Mouse (Mus musculus): ENCODE data around the gene Gpx5.
A peak's percentile ranks its signal among the peaks of the same experiment; 100 is the strongest.

Gene Gpx5

DNA sequence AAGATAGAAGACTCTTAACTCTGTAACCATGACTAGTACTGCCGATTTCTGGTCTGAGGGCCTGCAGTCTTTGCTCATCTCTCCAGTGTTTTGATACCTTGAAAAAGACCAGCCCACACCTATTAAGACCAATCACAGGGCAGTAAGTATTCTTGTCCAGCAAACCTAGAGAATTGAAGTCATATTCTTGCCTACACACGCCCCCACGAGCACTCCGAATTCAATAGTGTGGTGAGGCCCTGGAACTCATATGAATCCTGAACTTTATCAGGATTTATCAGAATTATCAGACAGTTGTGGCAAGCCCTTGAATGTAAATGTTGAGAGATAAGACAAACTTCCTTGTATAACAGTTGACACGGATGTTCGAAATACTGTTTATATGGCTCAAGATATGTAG lies at the start of gene Gpx5:
Gpx5 (minus strand) TSS at position 101 of the 400 bp plus-strand sequence.
- DNase-seq (ENCODE audit: low read depth), result no peak

DNA sequence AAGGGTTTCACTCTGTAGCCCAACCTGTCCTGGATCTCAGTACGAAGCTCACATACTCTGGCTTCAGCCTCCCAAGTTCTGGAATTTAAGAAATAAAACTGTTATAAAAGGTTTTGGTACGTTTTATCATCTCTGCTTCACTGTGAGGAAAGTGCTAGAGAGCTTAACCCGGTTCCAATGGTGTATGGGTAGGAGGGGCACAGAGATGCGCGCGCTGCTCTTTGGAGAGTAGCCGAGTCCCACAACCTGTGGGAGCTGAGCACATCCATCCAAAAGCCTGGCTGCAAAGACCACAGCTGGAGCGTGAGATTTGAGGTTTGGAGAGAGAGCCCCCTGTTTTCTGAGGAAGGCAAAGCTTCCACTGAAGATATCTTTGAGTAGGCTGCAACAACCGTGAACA lies 34.9 kb upstream of the Gpx5 start:
- no peak for DNase-seq (ENCODE audit: low read depth)

DNA sequence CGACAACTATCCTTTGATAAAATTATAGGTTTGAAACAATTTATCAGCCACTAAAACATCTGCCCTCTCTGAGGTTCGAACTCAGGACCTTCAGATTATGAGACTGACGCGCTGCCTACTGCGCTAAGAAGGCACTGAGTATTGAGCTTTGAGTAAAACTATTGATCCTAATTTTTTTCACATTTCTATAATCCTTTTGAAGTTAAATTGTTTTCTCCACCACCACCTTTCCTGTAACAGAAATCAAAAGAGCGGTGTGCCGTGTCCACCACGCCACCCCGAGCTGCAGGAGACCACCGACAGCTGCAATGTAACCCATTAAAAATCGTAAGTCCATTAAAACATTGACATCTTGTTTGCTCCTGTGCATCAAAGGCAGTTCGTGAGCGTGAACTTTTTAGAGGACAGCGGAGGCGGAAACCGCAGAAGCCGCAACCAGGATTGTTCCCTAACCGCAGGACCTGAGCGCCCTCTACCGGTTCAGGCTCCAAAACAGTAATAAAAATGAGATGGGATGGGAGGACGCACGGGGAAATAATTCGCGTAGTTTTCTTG lies 34.2 kb upstream of the Gpx5 start:
- peak; percentile 44 for DNase-seq (ENCODE audit: low read depth)

DNA sequence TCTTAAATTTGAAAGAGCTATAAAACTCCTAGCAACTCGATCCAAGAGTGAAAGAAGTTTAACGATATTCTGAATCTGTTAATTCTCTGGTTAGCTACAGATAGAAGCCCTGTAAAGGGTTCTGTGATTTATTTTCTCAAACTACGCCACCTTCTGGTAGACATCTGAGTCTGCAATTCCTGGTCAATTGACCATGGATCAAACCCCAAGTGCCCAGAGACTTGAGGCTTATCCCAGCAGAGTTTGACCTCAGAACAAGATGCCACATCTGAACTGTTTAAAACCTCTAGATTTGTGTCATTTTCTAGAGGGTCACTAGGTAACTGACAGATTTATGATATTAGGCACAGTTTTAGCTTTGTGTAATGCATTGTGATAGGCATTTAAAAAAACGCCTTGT lies 33.7 kb upstream of the Gpx5 start:
- peak; percentile 9 for DNase-seq (ENCODE audit: low read depth)

DNA sequence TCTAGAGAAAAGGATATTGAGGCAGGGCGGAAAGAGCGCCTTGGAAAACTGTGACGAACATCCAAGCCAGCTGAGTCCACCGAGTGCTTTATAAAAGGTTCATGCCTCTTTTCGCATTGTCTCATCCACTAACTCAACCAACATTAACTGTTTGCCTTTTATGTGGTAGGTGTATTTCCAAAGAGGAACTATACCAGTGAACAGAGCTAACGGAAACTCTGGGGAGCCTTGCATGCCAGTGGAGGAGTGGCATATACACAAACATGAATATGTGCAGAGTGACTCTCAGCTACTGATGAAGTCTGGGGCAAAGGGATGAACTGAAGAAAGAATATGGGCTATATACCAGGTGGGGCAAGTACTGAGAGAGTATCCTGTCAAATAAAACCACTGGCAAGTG lies 30.9 kb upstream of the Gpx5 start:
- no peak for DNase-seq (ENCODE audit: low read depth)

DNA sequence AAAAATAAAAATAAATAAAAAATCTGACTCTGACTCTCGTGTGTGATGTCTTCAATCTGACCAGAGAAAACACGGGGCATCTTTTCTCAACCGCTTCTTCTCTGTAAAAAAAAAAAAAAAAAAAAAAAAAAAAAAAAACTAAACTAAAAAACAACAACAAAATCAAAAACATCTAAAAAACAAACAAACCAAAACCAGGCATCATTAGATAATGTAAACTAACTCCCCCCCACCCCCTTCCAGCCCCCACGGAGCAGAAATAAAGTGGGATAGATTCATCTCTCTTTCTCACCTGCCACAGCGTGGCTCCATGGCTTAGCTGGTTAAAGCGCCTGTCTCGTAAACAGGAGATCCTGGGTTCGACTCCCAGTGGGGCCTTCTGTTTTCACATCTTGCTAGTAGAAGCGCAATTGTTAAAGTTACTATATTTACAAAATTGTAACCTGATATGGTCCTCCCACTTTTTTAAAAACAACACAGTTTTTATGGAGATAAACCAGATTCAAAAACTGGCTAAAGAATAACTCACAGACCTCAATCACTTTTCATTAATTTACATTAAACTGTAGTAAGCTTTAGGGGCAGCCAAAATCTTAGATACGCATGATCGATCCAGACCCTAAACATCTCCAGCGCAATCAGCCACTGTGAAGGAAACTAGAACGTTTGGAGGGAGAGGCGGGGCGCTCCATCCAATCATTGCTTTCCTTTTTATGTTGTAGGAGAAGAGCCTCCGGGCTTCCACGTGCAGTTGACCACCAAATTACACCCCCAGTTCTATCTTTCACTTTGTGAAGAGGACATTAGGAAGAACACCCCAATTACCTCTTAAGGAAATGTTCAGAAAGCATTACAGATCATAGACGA lies 30.2 kb upstream of the Gpx5 start:
- DNase-seq (ENCODE audit: low read depth), result no peak

DNA sequence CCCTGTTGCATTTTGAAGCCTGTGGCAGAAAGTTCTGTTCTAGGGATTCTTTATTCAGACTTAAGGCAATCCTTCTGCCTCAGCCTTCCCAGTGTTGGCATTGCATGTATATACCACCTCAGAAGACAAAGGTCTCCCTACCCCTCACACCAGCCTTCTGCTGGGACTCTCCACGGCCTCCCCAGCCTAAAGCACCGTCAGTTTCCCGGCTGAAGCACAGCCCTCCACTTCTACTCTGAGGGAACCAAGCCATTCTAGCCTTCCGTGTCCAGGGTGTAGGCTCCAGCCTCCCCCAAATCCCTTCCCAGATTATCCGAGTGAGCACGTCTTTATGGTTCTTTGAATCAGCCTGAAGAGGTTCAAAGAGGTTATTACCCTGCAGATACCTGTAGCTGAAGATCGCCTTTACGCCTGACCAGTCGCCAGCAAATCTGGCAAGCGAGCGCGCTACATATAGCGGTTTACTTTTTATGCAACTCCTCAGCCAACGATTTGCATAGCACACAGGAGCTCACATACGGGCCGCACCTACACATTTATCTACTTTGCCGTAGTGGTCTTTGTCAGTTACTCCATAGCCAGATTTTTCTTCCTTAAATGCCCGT lies 29.5 kb upstream of the Gpx5 start:
- no peak for DNase-seq (ENCODE audit: low read depth)

DNA sequence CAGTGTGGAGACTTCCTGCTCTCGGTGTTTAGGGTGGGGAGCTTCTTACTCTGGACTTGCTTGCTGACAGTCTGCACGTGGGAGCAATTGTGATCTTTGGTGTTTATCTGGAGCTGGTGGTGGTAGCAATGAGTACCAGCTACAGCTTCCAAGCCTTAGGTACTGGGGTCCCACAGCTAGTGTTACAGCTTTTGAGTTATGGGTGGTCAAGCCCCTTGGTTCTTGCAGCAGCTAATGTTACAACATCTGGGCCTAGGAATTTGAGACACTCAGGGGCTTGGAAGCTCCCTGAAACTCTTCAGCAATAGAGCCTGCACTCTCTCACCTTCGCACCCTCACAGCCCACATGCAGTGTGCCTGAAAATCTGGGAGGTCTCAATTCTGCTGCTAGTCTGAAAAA lies 27.7 kb upstream of the Gpx5 start:
- DNase-seq (ENCODE audit: low read depth), result no peak

DNA sequence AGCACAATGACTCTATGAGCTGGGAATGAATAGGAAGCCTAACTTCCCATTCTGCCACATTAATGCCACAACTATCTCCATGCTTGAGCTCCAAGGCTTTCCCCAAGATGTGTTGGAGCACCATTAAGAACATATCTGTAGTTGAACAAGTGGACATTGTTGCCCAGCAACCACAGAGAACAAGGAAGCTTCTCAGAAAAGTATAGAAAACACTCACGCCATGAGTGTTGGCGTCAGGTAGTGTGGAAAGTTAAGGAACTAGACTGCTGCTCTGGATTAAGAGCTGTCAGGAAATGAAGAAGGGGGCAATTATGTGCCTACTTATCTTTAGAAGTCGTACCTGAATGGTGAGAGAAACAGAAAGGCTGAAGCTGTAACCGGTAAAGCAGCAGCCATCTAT lies 21.4 kb upstream of the Gpx5 start:
- DNase-seq (ENCODE audit: low read depth), result no peak

DNA sequence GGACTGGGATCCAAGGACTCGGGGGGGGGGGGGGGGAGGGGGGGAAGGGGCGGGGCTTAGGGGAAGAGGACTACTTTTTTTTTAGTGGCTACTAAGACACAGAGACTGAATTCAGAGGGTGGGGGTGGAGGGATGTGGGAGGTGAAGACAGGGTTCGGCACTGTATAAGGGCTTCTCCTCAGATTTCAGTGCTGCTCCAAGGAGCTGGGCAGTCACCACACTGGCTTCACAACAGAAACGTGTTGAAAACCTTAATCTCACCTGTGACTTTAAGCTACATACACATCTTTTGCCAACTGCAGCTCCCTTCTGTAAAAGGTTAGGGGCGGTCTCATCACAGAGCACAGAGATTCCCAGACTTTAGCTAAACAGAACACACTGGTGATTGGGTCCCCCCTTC lies 20.3 kb upstream of the Gpx5 start:
- DNase-seq (ENCODE audit: low read depth), result no peak

DNA sequence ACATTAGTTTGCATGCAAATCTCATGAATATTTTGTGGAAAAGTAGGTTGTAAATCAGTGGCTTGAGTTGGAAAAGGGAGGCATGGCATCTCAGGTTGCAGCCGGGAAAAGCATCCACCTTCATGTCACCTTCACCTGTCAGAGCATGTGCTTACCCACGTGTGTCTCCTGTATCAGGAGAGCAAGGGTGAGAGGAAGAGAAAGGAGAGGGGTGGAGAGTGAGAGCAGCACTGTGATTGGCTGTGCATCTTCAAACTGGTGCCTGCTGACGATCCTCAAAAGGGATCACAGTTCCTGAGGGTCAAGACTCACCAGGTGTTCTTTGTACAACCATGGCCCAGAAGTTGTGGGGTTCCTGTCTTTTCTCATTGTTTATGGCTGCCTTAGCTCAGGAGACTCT lies 19.4 kb upstream of the Gpx5 start, which contains the start of gene Gpx6:
Gpx6 (plus strand) TSS at position 200 of the 400 bp plus-strand sequence.
- DNase-seq (ENCODE audit: low read depth), result no peak

DNA sequence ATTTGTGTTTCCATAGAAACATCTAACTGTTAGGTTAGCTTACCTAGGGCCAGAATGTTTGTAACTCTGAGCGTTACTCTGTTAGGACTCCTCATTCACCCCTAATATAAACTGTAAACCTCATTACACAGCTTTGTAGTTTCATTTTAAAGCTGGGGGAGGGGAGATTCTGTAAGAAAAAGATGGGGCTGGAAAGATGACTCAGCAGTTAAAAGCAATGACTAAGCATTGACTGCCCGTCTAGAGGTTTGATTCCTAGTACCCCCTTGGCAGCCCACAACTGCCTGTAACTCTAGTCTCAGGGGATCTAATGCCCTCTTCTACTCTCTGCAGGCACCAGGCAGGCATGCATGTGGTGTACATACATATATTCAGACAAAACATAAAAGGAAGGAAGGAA lies 17.3 kb upstream of the Gpx5 start:
- no peak for DNase-seq (ENCODE audit: low read depth)

DNA sequence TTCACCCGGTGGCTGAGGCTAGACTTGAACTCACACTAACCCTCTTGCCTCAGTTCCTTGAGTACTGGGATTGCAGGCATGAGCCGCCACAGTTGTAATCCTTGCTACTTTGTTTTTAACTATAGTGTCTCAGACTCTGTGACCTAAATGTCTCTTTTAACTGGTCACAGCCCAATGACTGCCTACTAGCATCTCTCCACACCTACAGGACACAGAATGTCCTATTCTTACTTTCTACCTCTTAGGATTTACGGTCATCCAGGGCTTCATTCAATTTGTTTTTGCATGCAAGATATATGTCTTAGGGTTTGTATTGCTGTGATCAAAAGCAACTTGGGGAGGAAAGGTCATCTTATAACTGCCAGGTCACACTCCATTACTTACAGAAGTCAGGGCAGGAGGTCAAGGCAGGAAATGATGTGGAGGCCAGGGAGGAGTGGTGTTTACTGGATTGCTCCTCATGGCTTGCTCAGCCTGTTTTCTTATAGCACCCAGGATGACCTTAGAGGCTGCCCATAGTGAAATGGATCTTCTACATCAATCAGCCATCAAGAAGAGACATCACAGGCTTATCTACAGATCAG lies 12.0 kb upstream of the Gpx5 start:
- DNase-seq (ENCODE audit: low read depth), result no peak

DNA sequence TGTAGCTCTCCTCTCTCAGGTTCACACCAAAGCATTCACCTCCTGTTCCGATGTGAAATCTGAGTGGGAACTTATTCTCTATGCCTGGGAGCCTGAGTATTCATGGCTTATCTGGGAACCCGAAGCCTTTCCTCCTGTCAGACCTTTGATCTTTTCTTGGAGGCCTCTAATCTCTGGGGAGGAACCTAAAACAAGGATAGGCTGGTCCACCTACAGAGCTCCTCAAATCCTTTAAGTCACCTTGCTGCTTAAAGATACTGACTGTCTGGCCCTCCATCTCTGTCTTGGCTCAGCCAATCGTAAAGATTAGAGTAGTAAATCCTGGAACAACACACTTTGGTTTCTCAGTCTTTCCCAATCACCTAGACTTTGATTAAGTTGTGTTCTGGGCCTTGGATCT lies 6.0 kb upstream of the Gpx5 start:
- no peak for DNase-seq (ENCODE audit: low read depth)

DNA sequence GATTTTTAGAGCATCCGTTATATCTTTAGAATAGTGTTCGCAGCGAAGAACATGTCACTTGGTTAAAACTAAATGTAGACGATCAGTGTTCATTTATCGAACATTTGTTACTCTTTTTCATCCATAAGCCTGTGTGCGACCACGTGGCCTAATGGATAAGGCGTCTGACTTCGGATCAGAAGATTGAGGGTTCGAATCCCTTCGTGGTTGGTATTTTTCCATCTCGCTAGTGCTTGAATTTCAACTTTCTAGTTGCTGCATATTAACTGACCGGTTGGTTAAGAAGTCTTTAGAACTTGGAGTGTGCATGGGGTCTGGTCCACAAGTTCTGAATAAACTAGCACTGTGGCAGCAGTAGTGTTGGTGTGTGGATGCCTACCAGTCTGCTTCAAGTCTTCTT lies 13.0 kb downstream of the Gpx5 start:
- DNase-seq (ENCODE audit: low read depth), result peak; percentile 77

DNA sequence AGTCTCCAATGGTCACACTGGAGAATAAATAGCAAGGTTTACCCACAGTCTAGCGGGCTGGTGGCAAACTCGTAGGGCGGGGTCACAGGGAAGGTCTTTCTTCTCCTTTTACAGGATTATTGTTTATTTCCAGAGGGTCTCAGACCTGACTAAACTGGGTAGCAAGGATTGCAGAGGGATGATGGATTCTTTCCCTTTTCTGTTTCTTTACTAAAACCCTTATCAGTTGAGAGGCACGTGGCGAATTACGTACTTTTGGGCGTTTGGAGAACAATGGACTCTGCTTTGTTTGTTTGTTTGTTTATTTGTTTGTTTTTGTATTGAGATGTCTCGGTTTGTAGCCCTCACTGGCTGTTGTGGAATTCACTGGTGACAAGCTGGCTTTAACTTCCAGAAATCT lies 13.5 kb downstream of the Gpx5 start:
- no peak for DNase-seq (ENCODE audit: low read depth)

DNA sequence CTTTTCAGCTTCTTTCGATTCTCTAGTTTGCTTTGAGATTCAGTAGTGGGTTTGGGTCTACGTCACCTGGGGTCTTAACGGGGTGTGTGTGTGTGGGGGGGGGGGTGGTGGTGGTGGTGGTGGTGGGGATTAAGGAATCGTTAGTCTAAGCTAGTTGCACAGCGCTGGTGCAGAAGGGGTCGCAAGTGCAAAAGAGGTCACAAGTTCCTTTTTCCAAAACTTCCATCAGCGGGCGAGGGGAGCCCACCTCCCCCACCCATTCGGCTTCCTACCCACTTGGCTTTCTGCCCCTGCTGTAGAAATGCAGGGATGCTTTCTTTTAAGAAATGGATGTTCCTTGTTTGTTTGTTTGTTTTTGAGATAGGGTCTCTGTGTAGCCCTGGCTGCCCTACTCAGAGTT lies 16.0 kb downstream of the Gpx5 start:
- peak; percentile 11 for DNase-seq (ENCODE audit: low read depth)

DNA sequence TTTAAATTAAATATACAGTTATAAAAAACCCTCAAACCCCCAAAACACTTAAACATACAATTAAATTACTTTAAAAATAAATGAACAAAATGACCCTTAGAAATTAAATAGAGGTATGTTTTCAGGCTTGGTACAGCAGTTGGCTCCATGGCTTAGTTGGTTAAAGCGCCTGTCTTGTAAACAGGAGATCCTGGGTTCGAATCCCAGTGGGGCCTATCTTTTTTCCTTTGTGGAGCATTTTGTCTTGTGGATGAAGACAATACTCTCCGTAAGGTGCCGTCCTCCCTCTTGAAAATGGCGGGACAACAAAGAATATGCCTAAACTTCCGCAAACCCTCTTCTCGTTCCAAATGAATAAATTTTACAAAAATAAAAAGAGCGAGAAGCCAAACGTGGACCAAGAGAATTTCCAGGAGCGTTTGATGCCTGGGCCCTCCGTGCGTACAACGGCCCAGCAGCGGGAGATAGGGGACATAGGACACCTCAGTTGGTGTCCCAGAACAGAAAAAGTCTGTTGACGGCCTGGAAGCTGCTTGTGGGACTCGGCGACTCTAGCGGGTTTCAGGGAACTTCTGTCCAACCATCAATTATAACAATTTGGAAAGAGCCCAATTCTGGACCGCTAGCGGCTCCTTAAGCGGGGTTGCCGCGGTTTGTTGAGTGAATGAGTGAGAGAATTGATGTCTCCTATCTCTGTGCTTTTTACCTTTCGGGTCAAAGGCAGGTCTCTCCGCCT lies 16.5 kb downstream of the Gpx5 start:
- peak; percentile 28 for DNase-seq (ENCODE audit: low read depth)

DNA sequence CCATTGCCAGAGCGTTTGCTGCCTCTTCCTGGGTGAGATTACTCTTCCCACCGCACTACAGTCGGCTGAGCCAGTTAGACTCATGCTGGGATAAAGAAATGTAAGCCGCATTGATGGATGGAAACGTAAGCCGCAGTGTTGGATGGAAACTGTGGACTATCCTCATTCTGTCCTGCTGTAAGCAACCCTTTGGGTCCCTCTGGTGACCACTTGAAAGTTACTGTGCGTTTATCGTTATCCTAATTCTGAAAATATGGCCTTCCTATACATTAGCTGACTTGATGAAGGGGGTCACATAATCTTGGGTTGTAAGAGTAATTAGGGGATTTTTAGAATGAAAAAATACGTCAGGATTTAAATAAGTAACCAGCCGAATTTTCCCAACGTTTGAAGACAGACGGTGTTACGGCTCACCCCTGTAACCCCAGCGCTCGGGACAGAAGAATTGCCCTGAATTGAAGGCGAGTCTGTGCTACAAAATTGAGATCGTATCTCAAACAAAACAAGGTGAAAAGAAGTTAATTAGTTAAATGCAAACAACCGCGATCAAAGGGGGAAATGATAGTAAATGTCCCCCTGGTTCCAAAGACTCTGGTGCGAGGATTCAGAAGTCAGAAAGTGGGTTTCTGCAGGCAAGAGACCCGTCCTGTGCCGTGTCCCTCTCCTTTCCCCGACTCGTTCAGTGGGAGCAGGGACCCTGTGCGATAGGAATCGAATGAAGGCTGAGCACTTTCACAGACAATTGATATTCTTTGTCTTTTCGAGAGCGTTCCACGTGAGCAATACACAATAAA lies 17.3 kb downstream of the Gpx5 start:
- DNase-seq (ENCODE audit: low read depth), result peak; percentile 17

DNA sequence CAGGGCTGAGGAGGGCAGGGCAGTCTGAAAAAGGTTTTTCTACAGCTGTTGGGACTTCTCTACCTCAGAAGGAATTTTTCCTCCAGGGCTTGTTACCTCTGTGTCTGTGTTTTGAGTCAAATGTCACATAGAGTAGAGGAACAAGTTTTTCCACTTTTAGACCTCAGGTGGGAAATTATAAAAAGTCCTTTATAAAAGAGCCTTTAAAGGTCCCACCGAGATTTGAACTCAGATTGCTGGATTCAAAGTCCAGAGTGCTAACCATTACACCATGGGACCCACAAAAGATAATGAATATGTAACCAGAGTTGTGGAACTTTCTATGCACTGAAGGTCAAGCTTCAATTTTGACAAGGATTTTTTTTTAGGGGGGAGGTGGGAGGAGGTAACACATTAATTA lies 24.3 kb downstream of the Gpx5 start:
- DNase-seq (ENCODE audit: low read depth), result no peak

DNA sequence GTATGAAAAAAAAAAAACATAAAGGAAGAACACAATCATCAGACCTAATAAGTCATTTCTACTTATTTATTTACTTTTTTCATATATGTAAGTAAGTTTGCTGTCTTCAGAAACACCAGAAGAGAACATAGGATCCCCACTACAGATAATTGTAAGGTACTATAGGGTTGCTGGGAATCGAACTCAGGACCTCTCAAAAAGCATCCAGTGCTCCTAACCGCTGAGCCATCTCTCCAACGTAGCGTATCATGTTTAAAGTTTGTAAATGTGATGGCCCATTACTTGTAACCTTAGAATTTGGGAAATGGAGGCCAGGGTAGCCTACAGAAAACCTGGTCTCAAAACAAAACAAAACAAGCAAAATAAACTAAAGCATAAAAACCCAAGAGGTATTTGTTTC lies 25.0 kb downstream of the Gpx5 start:
- DNase-seq (ENCODE audit: low read depth), result no peak

DNA sequence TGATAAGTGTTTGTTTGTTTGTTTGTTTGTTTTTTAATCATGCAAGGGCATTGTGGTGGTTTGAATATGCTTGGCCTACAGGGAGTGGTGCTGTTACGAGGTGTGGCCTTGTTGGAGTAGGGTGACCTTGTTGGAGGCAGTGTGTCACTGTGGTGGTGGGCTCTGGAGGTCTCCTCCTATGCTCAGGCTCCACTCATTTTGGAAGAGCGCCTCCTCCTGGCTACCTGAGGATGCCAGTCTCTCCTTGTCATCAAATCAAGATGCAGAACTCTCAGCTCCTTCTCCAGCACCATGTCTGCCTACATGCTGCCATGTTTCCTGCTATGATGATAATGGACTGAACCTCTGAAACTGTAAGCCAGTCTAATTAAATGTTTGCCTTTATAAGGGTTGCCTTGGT lies 26.8 kb downstream of the Gpx5 start:
- no peak for DNase-seq (ENCODE audit: low read depth)

All from naive thymus-derived CD4-positive, alpha-beta T cell, adult 2 months (primary cell).